Mouse (Mus musculus) lung, embryonic 14.5 days (tissue): Measurements from ENCODE around the gene Gal3st3. TPM values are rescaled to one million over a fixed set of nuclear protein-coding genes. Genes with fewer than 3 reads are reported as not detected.
A peak's percentile ranks its signal among the peaks of the same experiment; 100 is the strongest.

Experiments
- ATAC-seq: fragments of 200-750 bp; cut with Nextera tagmentation; 2 replicates; pipeline ENCODE4 v1.8.0; 2017; ENCODE audit warnings: mild to moderate bottlenecking, moderate TSS enrichment, moderate library complexity; ENCODE audit not compliant: insufficient read depth
- DNase-seq: peaks from one replicate; pipeline ENCODE4 v3.0.0-alpha.2; 2015
- H3K27ac ChIP-seq: fragments of 300-500 bp; sonication (generic); 2 replicates; pipeline ENCODE4 v1.5.1; 2014; ENCODE audit warnings: low read depth, mild to moderate bottlenecking, moderate library complexity
- H3K27me3 ChIP-seq: fragments of 300-500 bp; sonication (generic); 2 replicates; pipeline ENCODE4 v1.6.1; 2014; ENCODE audit warnings: low read length, control low read depth; ENCODE audit not compliant: insufficient read depth
- H3K36me3 ChIP-seq: fragments of 300-500 bp; sonication (generic); 2 replicates; pipeline ENCODE4 v1.6.1; 2014; ENCODE audit warnings: control low read depth; ENCODE audit not compliant: insufficient read depth
- H3K4me1 ChIP-seq: fragments of 300-500 bp; sonication (generic); 2 replicates; pipeline ENCODE4 v1.6.1; 2014; ENCODE audit warnings: antibody characterized with exemption, control low read depth; ENCODE audit not compliant: insufficient read depth
- H3K4me2 ChIP-seq: fragments of 300-500 bp; sonication (generic); 2 replicates; pipeline ENCODE4 v1.6.1; 2014; ENCODE audit warnings: mild to moderate bottlenecking
- H3K4me3 ChIP-seq: fragments of 300-500 bp; sonication (generic); 2 replicates; pipeline ENCODE4 v1.5.1; 2014; ENCODE audit warnings: low read depth, low read length
- H3K9ac ChIP-seq: fragments of 300-500 bp; sonication (generic); 2 replicates; pipeline ENCODE4 v1.6.1; 2014
- H3K9me3 ChIP-seq: fragments of 300-500 bp; sonication (generic); 2 replicates; pipeline ENCODE4 v1.6.1; 2016; ENCODE audit warnings: low read depth, low read length, control low read depth
- CTCF ChIP-seq: IDR thresholded peaks from 2 replicates; pipeline ENCODE4 v1.5.1; 2016; ENCODE audit warnings: antibody characterized with exemption, low read depth
- WGBS: fragments of 180-500 bp; shearing (Covaris S2); extraction: QIAGEN DNeasy Blood & Tissue Kit; methylation state at CpG from one replicate; pipeline ENCODE4 v1.1.7; 2014; 5-methylcytosine and 5-hydroxymethylcytosine counted together
- polyA plus RNA-seq: library from polyadenylated mRNA; unstranded; fragments of >200 nt; fragmentation: Nextera tagmentation; extraction: Ambion mirVana; gene quantifications from 2 replicates; pipeline ENCODE4 v1.2.1, GENCODE M21; 2014

The Gal3st3 gene
- polyA plus RNA-seq, 1 experiment from 2014 or later: 2.2 TPM

DNA sequence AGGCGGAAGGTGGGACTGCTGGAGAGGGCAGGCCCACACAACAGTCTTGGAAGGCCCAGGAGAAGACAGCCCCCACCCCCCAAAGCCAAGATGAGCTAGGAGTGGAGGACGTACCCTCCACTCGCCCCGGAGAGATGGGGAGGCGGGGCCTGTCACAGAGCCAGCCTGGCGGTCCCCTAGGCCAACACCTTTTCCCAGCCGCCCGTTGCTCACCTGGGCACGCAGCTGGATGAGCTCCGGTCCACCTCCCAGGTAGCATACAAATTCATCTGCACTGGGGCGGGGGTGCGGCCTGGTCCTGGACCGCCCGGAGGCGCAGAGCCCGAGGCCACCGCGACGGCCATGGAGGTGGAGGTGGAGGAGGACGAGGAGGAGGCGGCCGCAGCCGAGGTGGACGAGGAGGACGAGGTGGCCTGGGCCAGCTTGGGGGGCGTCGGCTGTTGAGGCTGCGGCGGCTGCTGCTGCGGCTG, 25.8 kb upstream of the Gal3st3 start:
- under 1% methylated on average over 28 of the region's 30 CpGs for WGBS
- no peaks in the 10 kb centered on the region for H3K9me3 ChIP-seq
- H3K9ac ChIP-seq: peak overlapping the region; percentile 93
- H3K4me3 ChIP-seq: peak overlapping the region; percentile 92
- peak overlapping the region; percentile 71 for H3K4me2 ChIP-seq
- H3K27ac ChIP-seq: peak overlapping the region; percentile 90
- DNase-seq: peak; percentile 56
- peaks cover 37% of the 10 kb centered on the region for H3K36me3 ChIP-seq
- 0 out of 2 replicates have a peak, but pooled peaks cover 2% of the 10 kb centered on the region for H3K4me1 ChIP-seq
- ATAC-seq: peak; percentile 55
- H3K27me3 ChIP-seq: no peaks in the 10 kb centered on the region
- TF ChIP-seq CTCF: no peak

DNA sequence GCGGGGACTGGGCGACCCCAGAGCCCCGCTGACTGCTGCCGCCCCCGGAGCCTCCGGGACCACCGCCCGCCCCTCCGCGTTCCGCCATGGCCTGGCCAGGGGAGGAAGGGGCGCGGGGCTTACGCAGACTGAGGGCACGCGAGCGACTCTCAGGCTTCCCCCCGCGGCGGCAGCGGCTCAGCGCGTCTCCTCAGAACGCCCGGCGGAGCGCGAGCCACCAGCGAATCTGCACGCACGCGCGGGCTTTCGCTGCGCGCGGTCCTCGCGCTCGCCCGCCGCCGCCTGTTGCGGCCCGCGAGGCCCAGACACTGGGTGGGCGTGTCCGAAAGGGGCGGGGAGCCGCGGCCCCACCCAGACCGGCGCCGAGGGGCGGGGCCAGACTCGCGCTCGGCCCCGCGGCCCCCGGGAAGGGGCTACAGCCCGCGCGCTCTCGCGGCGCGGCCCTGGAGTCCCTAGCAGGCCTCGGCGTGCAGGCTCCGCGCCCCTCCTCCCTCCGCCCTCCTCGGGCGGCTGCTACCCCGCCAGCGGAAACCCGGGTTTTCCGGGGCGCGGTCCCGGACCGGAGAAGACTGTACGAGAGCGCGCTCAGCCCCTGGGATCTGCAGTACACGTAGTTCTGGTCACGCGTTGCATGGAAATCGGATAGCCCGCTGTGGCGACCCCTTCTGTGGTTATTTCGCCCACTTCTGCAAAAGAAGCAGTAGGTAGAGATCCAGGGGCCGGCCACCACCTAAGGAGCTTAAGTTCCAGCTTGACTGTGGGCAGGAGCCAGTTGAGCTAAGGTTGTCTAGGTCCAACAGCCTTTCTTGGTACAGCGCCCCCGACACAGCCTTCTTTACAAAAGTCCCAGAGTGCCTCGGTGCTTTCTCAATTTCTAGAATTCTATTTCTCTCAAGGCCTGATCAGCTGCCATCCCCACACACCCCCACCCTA, 25.1 kb upstream of the Gal3st3 start, which contains the start of gene Pacs1:
Gene Pacs1 (minus strand): TSS at position 319 of the 933 bp plus-strand sequence.
- Histone ChIP-seq H3K27me3 (no peaks in the 10 kb centered on the region), H3K9ac (peak within 1 kb of the TSS; percentile 93), H3K4me1 (0 out of 2 replicates have a peak, but pooled peaks cover 2% of the 10 kb centered on the region), H3K27ac (peak within 1 kb of the TSS; percentile 90), H3K9me3 (no peaks in the 10 kb centered on the region), H3K4me3 (peak within 1 kb of the TSS; percentile 92), H3K36me3 (peaks cover 44% of the 10 kb centered on the region), H3K4me2 (peak within 1 kb of the TSS; percentile 71)
- ATAC-seq (peak; percentile 90), DNase-seq (peak; percentile 96)
- under 1% methylated on average over 82 of the region's 97 CpGs for WGBS
- TF ChIP-seq CTCF: peak; percentile 18; the same call in 1 of the 2 replicates

- Histone ChIP-seq H3K9ac (peak overlapping the region; percentile 93), H3K36me3 (peaks cover 52% of the 10 kb centered on the region), H3K4me1 (0 out of 2 replicates have a peak, but pooled peaks cover 2% of the 10 kb centered on the region), H3K4me3 (no peak overlapping the region), H3K27ac (peak overlapping the region; percentile 90), H3K4me2 (peak overlapping the region; percentile 71), H3K27me3 (no peaks in the 10 kb centered on the region), H3K9me3 (no peaks in the 10 kb centered on the region)
- DNase-seq (no peak), ATAC-seq (no peak)
- TF ChIP-seq CTCF: no peak
- WGBS: 63% methylated on average over 4 of the region's 4 CpGs
These were observed 24.2 kb upstream of the Gal3st3 start for GRCm38 (mm10) chr19:5273916-5274315.

- Histone ChIP-seq H3K9ac (no peak overlapping the region), H3K4me2 (no peak overlapping the region), H3K27ac (peak overlapping the region; percentile 90; the same call in 1 of the 2 replicates), H3K9me3 (no peaks in the 10 kb centered on the region), H3K36me3 (peaks cover 59% of the 10 kb centered on the region), H3K4me1 (0 out of 2 replicates have a peak, but pooled peaks cover 2% of the 10 kb centered on the region), H3K27me3 (no peaks in the 10 kb centered on the region), H3K4me3 (no peak overlapping the region)
- DNase-seq (no peak), ATAC-seq (no peak)
- 89% methylated on average over 13 of the region's 13 CpGs for WGBS
- no peak for TF ChIP-seq CTCF
These were observed 23.5 kb upstream of the Gal3st3 start for GRCm38 (mm10) chr19:5274641-5275040.

GRCm38 (mm10) chr19:5275736-5276135, 22.4 kb upstream of the Gal3st3 start:
- H3K4me3 ChIP-seq: no peak overlapping the region
- no peaks in the 10 kb centered on the region for H3K27me3 ChIP-seq
- DNase-seq: no peak
- no peak overlapping the region for H3K27ac ChIP-seq
- 0 out of 2 replicates have a peak, but pooled peaks cover 2% of the 10 kb centered on the region for H3K4me1 ChIP-seq
- no peak for ATAC-seq
- WGBS: 89% methylated on average over 5 of the region's 5 CpGs
- no peak overlapping the region for H3K4me2 ChIP-seq
- peaks cover 66% of the 10 kb centered on the region for H3K36me3 ChIP-seq
- no peak for TF ChIP-seq CTCF
- no peaks in the 10 kb centered on the region for H3K9me3 ChIP-seq
- no peak overlapping the region for H3K9ac ChIP-seq

DNA sequence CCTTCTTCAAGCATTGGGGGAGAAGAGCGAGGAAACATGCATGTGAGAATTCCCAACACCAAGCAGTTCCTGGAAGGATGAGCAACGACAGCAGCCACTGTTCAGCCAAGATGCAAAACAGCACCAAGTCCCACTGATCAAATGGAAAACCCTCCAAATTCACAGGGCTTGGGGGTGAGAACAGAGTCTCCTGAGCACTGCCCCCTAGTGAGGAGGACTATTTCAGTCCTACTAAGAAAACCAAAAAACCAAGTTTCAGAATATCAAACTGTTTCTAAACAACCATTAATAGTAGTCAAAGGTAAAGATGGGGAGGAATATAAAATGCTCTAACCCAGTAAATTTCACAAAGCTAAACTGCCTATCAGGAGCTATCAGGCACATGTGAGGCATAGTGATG, 21.6 kb upstream of the Gal3st3 start:
- Histone ChIP-seq H3K36me3 (peaks cover 74% of the 10 kb centered on the region), H3K27ac (no peak overlapping the region), H3K4me3 (no peak overlapping the region), H3K27me3 (no peaks in the 10 kb centered on the region), H3K9ac (no peak overlapping the region), H3K9me3 (no peaks in the 10 kb centered on the region), H3K4me1 (no peaks in the 10 kb centered on the region), H3K4me2 (no peak overlapping the region)
- no peak for ATAC-seq
- 83% methylated on average over 2 of the region's 2 CpGs for WGBS
- no peak for DNase-seq
- TF ChIP-seq CTCF: 0 out of 2 replicates have a peak, but pooled peaks have one; percentile 7

DNA sequence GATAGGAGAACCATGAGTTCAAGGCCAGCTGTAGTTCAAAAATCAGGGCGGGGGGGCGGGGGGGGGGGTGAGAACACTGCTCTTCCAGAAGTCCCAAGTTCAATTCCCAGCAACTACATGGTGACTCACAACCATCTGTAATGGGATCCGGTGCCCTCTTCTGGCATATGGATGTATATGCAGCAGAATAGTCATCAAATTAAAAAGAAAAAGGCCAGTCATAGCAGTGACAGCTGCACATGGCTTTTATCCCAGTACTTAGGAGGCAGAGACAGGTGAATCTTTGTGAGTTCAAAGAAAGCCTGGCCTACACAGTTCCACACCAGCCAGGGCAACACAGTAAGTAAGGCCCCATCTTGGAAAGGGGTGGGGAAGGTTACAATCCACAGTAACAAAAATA, 21.0 kb upstream of the Gal3st3 start:
- WGBS: 89% methylated on average over 3 of the region's 3 CpGs
- Histone ChIP-seq H3K27ac (no peak overlapping the region), H3K27me3 (no peaks in the 10 kb centered on the region), H3K36me3 (peaks cover 80% of the 10 kb centered on the region), H3K4me2 (no peak overlapping the region), H3K4me1 (no peaks in the 10 kb centered on the region), H3K4me3 (no peak overlapping the region), H3K9ac (no peak overlapping the region), H3K9me3 (no peaks in the 10 kb centered on the region)
- DNase-seq (peak; percentile 44), ATAC-seq (no peak)
- TF ChIP-seq CTCF: peak; percentile 38; the same call in 1 of the 2 replicates
